Mouse (Mus musculus) hindbrain, embryonic 14.5 days (tissue): ENCODE results near the gene Tmprss4. TPM values are rescaled to one million over a fixed set of nuclear protein-coding genes. Genes with fewer than 3 reads are reported as not detected.

Source experiments
- ATAC-seq: fragments of 200-750 bp; cut with Nextera tagmentation; 2 replicates; pipeline ENCODE4 v1.8.0; 2017; ENCODE audit warnings: moderate number of reproducible peaks, mild to moderate bottlenecking, moderate TSS enrichment, moderate library complexity; ENCODE audit not compliant: low FRiP score
- DNase-seq: peaks from one replicate; pipeline ENCODE4 v3.0.0-alpha.2; 2015; ENCODE audit warnings: low spot score
- H3K27ac ChIP-seq: fragments of 300-500 bp; sonication (generic); 2 replicates; pipeline ENCODE4 v1.5.1; 2014; ENCODE audit warnings: mild to moderate bottlenecking, moderate library complexity
- H3K27me3 ChIP-seq: fragments of 300-500 bp; sonication (generic); 2 replicates; pipeline ENCODE4 v1.6.1; 2014; ENCODE audit warnings: mild to moderate bottlenecking, low read length, mixed read lengths; ENCODE audit not compliant: control insufficient read depth, insufficient read depth
- H3K36me3 ChIP-seq: fragments of 300-500 bp; sonication (generic); replicated peaks from 2 replicates; pipeline ENCODE4 v1.6.1; 2014; ENCODE audit not compliant: control insufficient read depth, insufficient read depth
- H3K4me1 ChIP-seq: fragments of 300-500 bp; sonication (generic); replicated peaks from 2 replicates; pipeline ENCODE4 v1.6.1; 2014; ENCODE audit warnings: antibody characterized with exemption, low read length, mixed read lengths; ENCODE audit not compliant: control insufficient read depth, insufficient read depth
- H3K4me2 ChIP-seq: fragments of 300-500 bp; sonication (generic); replicated peaks from 2 replicates; pipeline ENCODE4 v1.6.1; 2014; ENCODE audit warnings: mild to moderate bottlenecking, moderate library complexity
- H3K4me3 ChIP-seq: fragments of 300-500 bp; sonication (generic); replicated peaks from 2 replicates; pipeline ENCODE4 v1.5.1; 2014; ENCODE audit warnings: mild to moderate bottlenecking, low read length
- H3K9ac ChIP-seq: fragments of 300-500 bp; sonication (generic); 2 replicates; pipeline ENCODE4 v1.6.1; 2014
- H3K9me3 ChIP-seq: fragments of 300-500 bp; sonication (generic); 2 replicates; pipeline ENCODE4 v1.6.1; 2016; ENCODE audit warnings: low read length; ENCODE audit not compliant: control insufficient read depth
- WGBS: fragments of 180-500 bp; shearing (Covaris S2); extraction: QIAGEN DNeasy Blood & Tissue Kit; methylation state at CpG from one replicate; pipeline ENCODE4 v1.1.7; 2014; 5-methylcytosine and 5-hydroxymethylcytosine counted together
- polyA plus RNA-seq: library from polyadenylated mRNA; unstranded; fragments of >200 nt; fragmentation: Nextera tagmentation; extraction: Ambion mirVana; gene quantifications from 2 replicates; pipeline ENCODE4 v1.2.1, GENCODE M21; 2014

Gene Tmprss4
- polyA plus RNA-seq, 1 experiment from 2014 or later = not detected

GRCm38 (mm10) chr9:45202021-45202798 is 1.7 kb downstream of the Tmprss4 start:
- Histone ChIP-seq H3K9ac (no peak overlapping the region), H3K36me3 (no peaks in the 10 kb centered on the region), H3K4me1 (no peaks in the 10 kb centered on the region), H3K27me3 (no peaks in the 10 kb centered on the region), H3K4me3 (no peak overlapping the region), H3K9me3 (no peaks in the 10 kb centered on the region), H3K4me2 (no peak overlapping the region), H3K27ac (no peak overlapping the region)
- ATAC-seq (no peak), DNase-seq (no peak)
- 81% methylated on average over 9 of the region's 9 CpGs for WGBS

DNA sequence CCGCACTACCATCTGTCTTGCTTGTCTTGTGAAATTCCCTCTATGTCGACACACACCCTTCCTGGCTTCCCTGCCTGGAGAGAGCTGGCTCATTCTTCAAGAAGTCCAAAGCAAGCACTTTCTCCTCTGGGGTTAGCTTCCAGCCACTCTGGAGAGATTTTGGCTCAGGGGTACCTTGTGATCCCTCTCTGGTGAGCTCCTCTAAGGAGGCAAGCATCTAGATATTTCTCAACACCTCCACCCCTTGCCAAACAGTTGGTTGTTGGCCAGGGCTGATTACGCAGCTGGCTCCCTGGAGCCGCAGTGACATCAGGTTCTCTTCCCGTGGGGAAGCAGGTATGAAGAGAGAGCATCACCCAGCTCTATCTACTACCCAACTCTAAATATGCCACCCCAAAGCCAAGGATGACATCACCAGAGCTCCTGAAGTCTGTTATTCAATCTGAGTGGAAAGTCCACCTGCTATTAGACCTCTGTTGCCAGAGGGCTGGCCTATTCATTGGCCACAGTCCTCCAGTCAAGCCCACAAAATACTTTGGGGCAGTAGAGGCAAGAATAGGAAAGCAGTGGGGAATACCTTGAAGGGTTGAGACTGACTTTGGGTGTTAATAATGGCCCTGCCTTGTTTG is 2.5 kb downstream of the Tmprss4 start:
- Histone ChIP-seq H3K9ac (no peak overlapping the region), H3K4me1 (no peaks in the 10 kb centered on the region), H3K27ac (no peak overlapping the region), H3K36me3 (no peaks in the 10 kb centered on the region), H3K9me3 (no peaks in the 10 kb centered on the region), H3K27me3 (no peaks in the 10 kb centered on the region), H3K4me3 (no peak overlapping the region), H3K4me2 (no peak overlapping the region)
- ATAC-seq (no peak), DNase-seq (no peak)
- WGBS = 91% methylated on average over 5 of the region's 5 CpGs

DNA sequence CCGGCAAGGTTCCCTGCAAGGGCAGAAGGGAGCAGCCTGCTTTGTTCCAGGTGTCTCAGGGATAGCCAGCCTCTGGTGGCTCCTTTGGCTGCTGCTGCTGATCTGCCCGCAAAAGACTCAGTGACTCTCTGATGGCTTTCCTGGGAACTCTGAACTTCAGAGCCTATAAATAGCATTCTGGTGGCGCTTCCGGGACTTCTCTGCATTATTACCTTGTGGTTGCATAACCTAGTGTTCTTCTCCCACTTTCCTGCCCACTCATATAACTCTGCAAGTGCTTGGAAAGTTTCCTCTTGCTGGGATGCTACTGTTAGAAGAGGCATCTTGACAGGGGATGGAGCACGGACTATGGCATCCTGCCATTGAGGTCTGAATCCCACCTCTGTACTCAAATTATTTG is 6.3 kb downstream of the Tmprss4 start:
- 88% methylated on average over 5 of the region's 5 CpGs for WGBS
- ATAC-seq = no peak
- Histone ChIP-seq H3K27ac (no peak overlapping the region), H3K27me3 (no peaks in the 10 kb centered on the region), H3K4me3 (no peak overlapping the region), H3K9me3 (no peaks in the 10 kb centered on the region), H3K4me1 (no peaks in the 10 kb centered on the region), H3K36me3 (no peaks in the 10 kb centered on the region), H3K9ac (no peak overlapping the region), H3K4me2 (no peak overlapping the region)
- no peak for DNase-seq

- no peaks in the 10 kb centered on the region for H3K36me3 ChIP-seq
- DNase-seq = no peak
- H3K27ac ChIP-seq = no peak overlapping the region
- no peaks in the 10 kb centered on the region for H3K9me3 ChIP-seq
- H3K4me1 ChIP-seq = no peaks in the 10 kb centered on the region
- no peaks in the 10 kb centered on the region for H3K27me3 ChIP-seq
- H3K9ac ChIP-seq = no peak overlapping the region
- WGBS = 84% methylated on average over 8 of the region's 8 CpGs
- no peak overlapping the region for H3K4me3 ChIP-seq
- no peak overlapping the region for H3K4me2 ChIP-seq
- no peak for ATAC-seq
Observed at GRCm38 (mm10) chr9:45196125-45196830, 7.6 kb downstream of the Tmprss4 start.

GRCm38 (mm10) chr9:45195468-45195867 is 8.4 kb downstream of the Tmprss4 start:
- no peak overlapping the region for H3K4me2 ChIP-seq
- no peak overlapping the region for H3K27ac ChIP-seq
- ATAC-seq (no peak), DNase-seq (no peak)
- H3K27me3 ChIP-seq = no peaks in the 10 kb centered on the region
- WGBS = 79% methylated on average over 4 of the region's 4 CpGs
- H3K9ac ChIP-seq = no peak overlapping the region
- no peaks in the 10 kb centered on the region for H3K36me3 ChIP-seq
- H3K4me1 ChIP-seq = no peaks in the 10 kb centered on the region
- H3K9me3 ChIP-seq = no peaks in the 10 kb centered on the region
- H3K4me3 ChIP-seq = no peak overlapping the region

- ATAC-seq (no peak), DNase-seq (no peak)
- Histone ChIP-seq H3K4me3 (no peak overlapping the region), H3K4me2 (no peak overlapping the region), H3K9ac (no peak overlapping the region), H3K9me3 (no peaks in the 10 kb centered on the region), H3K27me3 (no peaks in the 10 kb centered on the region), H3K36me3 (no peaks in the 10 kb centered on the region), H3K27ac (no peak overlapping the region), H3K4me1 (no peaks in the 10 kb centered on the region)
- WGBS = 90% methylated on average over 4 of the region's 4 CpGs
Observed at GRCm38 (mm10) chr9:45189661-45190174, 14.2 kb downstream of the Tmprss4 start.

GRCm38 (mm10) chr9:45188570-45189563 is 15.0 kb downstream of the Tmprss4 start:
- Histone ChIP-seq H3K4me3 (no peak overlapping the region), H3K27me3 (no peaks in the 10 kb centered on the region), H3K27ac (no peak overlapping the region), H3K9me3 (no peaks in the 10 kb centered on the region), H3K9ac (no peak overlapping the region), H3K4me1 (no peaks in the 10 kb centered on the region), H3K4me2 (no peak overlapping the region), H3K36me3 (no peaks in the 10 kb centered on the region)
- ATAC-seq (no peak), DNase-seq (no peak)
- WGBS = 92% methylated on average over 10 of the region's 10 CpGs

DNA sequence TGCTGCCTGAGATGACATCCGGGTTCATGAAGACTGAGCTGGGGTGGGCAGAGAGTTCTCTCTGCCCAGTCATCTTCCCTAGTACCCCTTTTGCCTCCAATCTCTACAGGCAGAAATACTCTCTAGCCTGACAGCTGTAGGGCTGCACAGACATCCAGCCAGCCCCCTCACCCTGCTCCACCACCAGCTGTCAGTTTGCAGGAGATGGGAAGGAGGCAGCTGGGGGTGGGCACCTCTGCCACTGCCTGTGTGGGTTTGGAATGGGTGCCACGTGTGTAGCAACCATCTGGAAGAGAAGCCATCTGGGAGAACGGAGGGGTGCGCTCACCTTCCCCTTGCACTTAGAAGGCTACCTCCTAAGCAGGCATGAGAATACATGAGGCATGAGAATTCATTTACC is 18.6 kb downstream of the Tmprss4 start:
- Histone ChIP-seq H3K9ac (no peak overlapping the region), H3K4me3 (no peak overlapping the region), H3K27ac (no peak overlapping the region), H3K4me2 (no peak overlapping the region), H3K9me3 (no peaks in the 10 kb centered on the region), H3K4me1 (no peaks in the 10 kb centered on the region), H3K27me3 (no peaks in the 10 kb centered on the region), H3K36me3 (no peaks in the 10 kb centered on the region)
- WGBS = 67% methylated on average over 4 of the region's 4 CpGs
- no peak for DNase-seq
- no peak for ATAC-seq
